Mouse (Mus musculus): ENCODE data around the gene Cryba4. TPM values are rescaled to one million over a fixed set of nuclear protein-coding genes. Genes with fewer than 3 reads are reported as not detected.

Gene Cryba4
- polyA plus RNA-seq, 1 experiment from 2014 or later: not detected

DNA sequence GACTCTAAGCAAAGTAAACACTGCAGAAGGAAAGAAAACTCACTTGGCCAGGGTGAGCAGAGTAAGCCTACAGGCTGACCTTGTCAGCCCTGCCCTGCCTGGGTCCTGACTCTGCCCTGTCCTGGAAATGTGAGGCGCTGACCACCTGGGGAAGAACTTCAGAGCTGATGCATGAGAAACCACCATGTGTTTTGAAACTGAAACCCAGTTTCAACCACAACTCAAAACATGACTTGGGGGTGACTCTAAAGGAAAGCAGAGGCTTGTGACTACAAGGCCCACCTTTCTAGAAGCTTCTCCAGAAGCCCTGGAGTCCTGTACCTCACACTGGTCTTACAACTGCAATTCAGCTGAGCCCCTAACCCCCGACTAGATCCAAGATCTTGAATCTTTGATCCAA, 20.6 kb upstream of the Cryba4 start:
- TF ChIP-seq CTCF (IDR thresholded peaks at IDR 0.05): no peak
- no peak for DNase-seq (ENCODE audit: low read depth, low spot score)
- no peak for ATAC-seq
- no peaks in the 10 kb centered on the region for H3K27me3 ChIP-seq
- CTCF ChIA-PET: interaction anchor here (1.3 kb wide), 1 partner anchor 32 kb away, joined by 4 read pairs; no protein-coding TSS in a partner anchor
- in situ Hi-C loops (cut with MboI; ENCODE audit: low pct_unique_long_range_greater_than_20kb): no loop called here
- POLR2A ChIA-PET: no interaction called here

- CTCF ChIA-PET: interaction anchor here (0.9 to 1.3 kb wide), 4 partner anchors 9 to 65 kb away, joined by 3 read pairs; no protein-coding TSS in a partner anchor
- ATAC-seq (peak; percentile 37), DNase-seq (ENCODE audit: low read depth, low spot score) (no peak)
- POLR2A ChIA-PET: no interaction called here
- in situ Hi-C loops (cut with MboI; ENCODE audit: low pct_unique_long_range_greater_than_20kb): no loop called here
- no peaks in the 10 kb centered on the region for H3K27me3 ChIP-seq
- no peak for TF ChIP-seq CTCF (IDR thresholded peaks at IDR 0.05)
Observed at GRCm38 (mm10) chr5:112270764-112271541, 18.6 kb upstream of the Cryba4 start.

- DNase-seq (ENCODE audit: low read depth, low spot score) (no peak), ATAC-seq (no peak)
- ChIA-PET POLR2A (no interaction called here), CTCF (interaction anchor here (1.7 kb wide), 1 partner anchor 10 kb away, joined by 6 read pairs; no protein-coding TSS in a partner anchor)
- no peak for TF ChIP-seq CTCF (IDR thresholded peaks at IDR 0.05)
- H3K27me3 ChIP-seq: no peaks in the 10 kb centered on the region
- in situ Hi-C loops (cut with MboI; ENCODE audit: low pct_unique_long_range_greater_than_20kb): no loop called here
Observed at GRCm38 (mm10) chr5:112266011-112266777, 13.9 kb upstream of the Cryba4 start.

DNA sequence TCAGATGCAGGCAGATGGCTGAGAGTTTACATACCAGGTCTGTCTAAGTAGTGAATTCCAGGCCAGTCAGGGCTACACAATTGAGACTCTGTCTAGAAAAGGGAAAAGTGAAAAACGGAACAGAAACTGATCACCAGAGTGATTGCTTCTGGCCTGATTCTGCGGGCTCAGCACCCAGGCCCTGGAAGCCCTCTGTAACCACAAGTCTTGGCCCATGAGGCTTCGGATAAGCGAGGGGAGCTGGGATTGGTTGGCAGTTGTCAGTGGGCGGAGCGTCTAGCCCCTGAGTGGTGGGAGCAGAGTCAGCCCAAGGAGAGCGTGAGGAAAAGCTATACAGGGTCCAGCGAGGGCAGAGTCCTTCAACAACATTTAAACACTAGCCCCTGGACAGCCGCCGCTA, 13.2 kb upstream of the Cryba4 start:
- ChIA-PET CTCF (interaction anchor here (1.7 kb wide), 1 partner anchor 9 kb away, joined by 6 read pairs; no protein-coding TSS in a partner anchor), POLR2A (no interaction called here)
- no peak for ATAC-seq
- TF ChIP-seq CTCF (IDR thresholded peaks at IDR 0.05): no peak
- DNase-seq (ENCODE audit: low read depth, low spot score): no peak
- in situ Hi-C loops (cut with MboI; ENCODE audit: low pct_unique_long_range_greater_than_20kb): no loop called here
- no peaks in the 10 kb centered on the region for H3K27me3 ChIP-seq

DNA sequence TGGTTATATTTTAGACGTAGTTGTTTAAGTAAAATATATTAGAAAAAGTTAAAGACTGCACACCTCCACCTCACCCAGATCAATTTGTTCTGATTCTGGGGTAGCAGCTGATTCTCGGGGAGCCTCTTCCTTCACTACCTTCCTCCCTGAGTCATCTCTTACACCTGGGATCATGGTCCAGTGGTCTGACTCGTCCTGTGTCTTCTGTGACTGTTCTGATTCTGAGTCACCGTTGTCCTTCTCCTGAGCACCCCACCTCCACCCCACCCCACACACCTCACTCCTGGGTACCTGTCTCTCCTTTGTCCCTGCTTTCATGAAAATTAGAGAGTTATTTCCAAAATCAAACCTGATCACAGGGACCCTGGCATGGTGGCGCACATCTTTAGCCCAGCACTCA, 12.8 kb upstream of the Cryba4 start:
- no peak for ATAC-seq
- DNase-seq (ENCODE audit: low read depth, low spot score): no peak
- ChIA-PET POLR2A (no interaction called here), CTCF (interaction anchor here (1.7 kb wide), 1 partner anchor 9 kb away, joined by 6 read pairs; no protein-coding TSS in a partner anchor)
- in situ Hi-C loops (cut with MboI; ENCODE audit: low pct_unique_long_range_greater_than_20kb): no loop called here
- no peak for TF ChIP-seq CTCF (IDR thresholded peaks at IDR 0.05)
- H3K27me3 ChIP-seq: no peaks in the 10 kb centered on the region

DNA sequence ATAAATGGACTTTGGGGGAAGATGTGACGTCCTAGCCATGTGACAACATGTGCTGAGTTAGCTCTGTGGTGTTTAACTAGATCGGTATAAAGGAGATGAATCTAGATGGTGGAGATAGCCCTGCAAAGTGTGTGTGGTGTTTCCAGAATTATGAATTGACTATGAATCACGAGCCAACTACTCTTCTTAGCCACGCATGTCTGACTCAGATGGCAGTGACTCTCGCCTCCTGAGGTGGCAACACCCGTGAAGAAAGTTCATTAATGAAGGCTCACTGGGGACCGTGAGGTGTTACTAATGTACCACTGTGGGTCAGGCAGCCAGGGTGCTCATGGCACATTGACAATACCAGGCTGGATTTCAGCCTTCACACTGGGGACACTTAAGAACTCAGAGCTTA, 11.8 kb upstream of the Cryba4 start:
- no peak for TF ChIP-seq CTCF (IDR thresholded peaks at IDR 0.05)
- ATAC-seq (no peak), DNase-seq (ENCODE audit: low read depth, low spot score) (no peak)
- peaks cover 3% of the 10 kb centered on the region for H3K27me3 ChIP-seq
- ChIA-PET POLR2A (no interaction called here), CTCF (no interaction called here)
- in situ Hi-C loops (cut with MboI; ENCODE audit: low pct_unique_long_range_greater_than_20kb): no loop called here

DNA sequence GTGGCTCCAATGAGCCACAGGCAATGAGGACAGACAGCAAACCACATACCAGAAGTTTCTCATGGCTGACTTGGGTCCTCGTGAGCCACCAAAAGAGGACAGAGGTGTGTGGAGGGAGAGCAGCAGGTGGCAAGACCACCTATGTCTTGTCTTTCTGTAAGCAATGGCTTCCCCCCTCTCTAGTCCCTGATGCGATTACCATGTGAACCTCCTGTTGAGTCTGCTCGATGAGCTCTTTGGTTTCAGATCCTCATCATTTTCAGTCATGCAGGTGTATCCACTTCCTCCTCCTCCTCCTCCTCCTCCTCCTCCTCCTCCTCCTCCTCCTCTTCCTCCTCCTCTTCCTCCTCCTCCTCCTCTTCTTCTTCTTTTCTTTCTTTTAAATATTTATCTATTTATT, 8.5 kb upstream of the Cryba4 start:
- in situ Hi-C loops (cut with MboI; ENCODE audit: low pct_unique_long_range_greater_than_20kb): no loop called here
- ChIA-PET CTCF (no interaction called here), POLR2A (no interaction called here)
- no peak for TF ChIP-seq CTCF (IDR thresholded peaks at IDR 0.05)
- peaks cover 8% of the 10 kb centered on the region for H3K27me3 ChIP-seq
- ATAC-seq (no peak), DNase-seq (ENCODE audit: low read depth, low spot score) (no peak)

GRCm38 (mm10) chr5:112259862-112260650, 7.7 kb upstream of the Cryba4 start:
- no peak for ATAC-seq
- no peak for DNase-seq (ENCODE audit: low read depth, low spot score)
- ChIA-PET POLR2A (no interaction called here), CTCF (no interaction called here)
- H3K27me3 ChIP-seq: peaks cover 8% of the 10 kb centered on the region
- TF ChIP-seq CTCF (IDR thresholded peaks at IDR 0.05): no peak
- in situ Hi-C loops (cut with MboI; ENCODE audit: low pct_unique_long_range_greater_than_20kb): no loop called here

GRCm38 (mm10) chr5:112257896-112258295, 5.6 kb upstream of the Cryba4 start:
- POLR2A ChIA-PET: no interaction called here
- no peak for ATAC-seq
- peaks cover 8% of the 10 kb centered on the region for H3K27me3 ChIP-seq
- CTCF ChIA-PET: no interaction called here
- in situ Hi-C loops (cut with MboI; ENCODE audit: low pct_unique_long_range_greater_than_20kb): no loop called here
- no peak for DNase-seq (ENCODE audit: low read depth, low spot score)
- no peak for TF ChIP-seq CTCF (IDR thresholded peaks at IDR 0.05)

DNA sequence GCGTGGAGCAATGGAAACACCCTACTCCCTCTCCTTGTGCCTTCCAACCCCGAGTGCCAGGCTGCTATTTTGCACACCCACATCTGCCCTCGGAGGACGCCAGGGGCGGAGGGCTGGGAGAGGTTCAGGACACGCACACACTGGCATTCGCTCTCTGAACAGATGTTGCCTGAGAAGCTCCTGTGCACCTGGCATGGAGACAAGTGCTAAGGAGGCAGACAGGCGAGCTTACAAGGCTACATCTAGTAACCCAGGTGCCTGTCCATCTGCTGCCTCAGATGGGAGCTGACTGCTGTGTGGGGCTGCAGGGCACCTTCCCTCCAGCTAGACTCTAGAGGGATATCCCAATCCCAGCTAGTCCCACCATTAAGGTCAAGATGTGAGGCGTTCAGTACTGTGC, 4.1 kb upstream of the Cryba4 start:
- DNase-seq (ENCODE audit: low read depth, low spot score) (no peak), ATAC-seq (no peak)
- POLR2A ChIA-PET: no interaction called here
- TF ChIP-seq CTCF (IDR thresholded peaks at IDR 0.05): no peak
- H3K27me3 ChIP-seq: peaks cover 8% of the 10 kb centered on the region
- CTCF ChIA-PET: interaction anchor here (1.2 kb wide), 1 partner anchor 9 kb away, joined by 6 read pairs; no protein-coding TSS in a partner anchor
- in situ Hi-C loops (cut with MboI; ENCODE audit: low pct_unique_long_range_greater_than_20kb): no loop called here

Data from Patski (cell line).